Mouse (Mus musculus): ENCODE results near the gene Mettl27. TPM values are rescaled to one million over a fixed set of nuclear protein-coding genes. Genes with fewer than 3 reads are reported as not detected.

Mettl27 gene
- 7.4 and 10.0 TPM in 2 replicates for total RNA-seq (2017)

GRCm38 (mm10) chr5:134932179-134932902, at the start of gene Mettl27:
Gene Mettl27, plus strand, starts transcription at chr5:134932368.
- peak; percentile 95 for ATAC-seq (replicated peaks; ENCODE audit: low read depth, poor library complexity, severe bottlenecking)

DNA sequence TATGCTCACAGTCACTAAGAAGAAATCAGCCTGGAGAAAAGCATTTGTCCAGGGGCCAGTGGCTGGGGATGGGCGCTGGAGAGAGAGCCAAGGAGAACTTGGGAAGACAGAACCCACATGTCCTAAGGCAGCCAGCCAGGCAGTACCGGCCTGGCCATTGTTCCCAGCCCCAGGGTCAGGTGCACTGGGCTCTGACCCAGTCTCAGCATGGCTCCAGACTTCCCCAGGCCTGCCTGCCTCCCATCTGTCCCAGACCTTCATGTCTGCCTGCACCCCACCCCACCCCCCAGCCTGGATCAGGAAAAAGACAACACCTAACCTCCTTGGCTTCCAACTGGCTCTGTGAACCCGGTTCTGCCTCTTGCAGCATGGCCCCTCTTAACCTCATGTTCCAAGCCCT, 49.1 kb upstream of the Mettl27 start:
- no peak for ATAC-seq (replicated peaks; ENCODE audit: low read depth, poor library complexity, severe bottlenecking)

DNA sequence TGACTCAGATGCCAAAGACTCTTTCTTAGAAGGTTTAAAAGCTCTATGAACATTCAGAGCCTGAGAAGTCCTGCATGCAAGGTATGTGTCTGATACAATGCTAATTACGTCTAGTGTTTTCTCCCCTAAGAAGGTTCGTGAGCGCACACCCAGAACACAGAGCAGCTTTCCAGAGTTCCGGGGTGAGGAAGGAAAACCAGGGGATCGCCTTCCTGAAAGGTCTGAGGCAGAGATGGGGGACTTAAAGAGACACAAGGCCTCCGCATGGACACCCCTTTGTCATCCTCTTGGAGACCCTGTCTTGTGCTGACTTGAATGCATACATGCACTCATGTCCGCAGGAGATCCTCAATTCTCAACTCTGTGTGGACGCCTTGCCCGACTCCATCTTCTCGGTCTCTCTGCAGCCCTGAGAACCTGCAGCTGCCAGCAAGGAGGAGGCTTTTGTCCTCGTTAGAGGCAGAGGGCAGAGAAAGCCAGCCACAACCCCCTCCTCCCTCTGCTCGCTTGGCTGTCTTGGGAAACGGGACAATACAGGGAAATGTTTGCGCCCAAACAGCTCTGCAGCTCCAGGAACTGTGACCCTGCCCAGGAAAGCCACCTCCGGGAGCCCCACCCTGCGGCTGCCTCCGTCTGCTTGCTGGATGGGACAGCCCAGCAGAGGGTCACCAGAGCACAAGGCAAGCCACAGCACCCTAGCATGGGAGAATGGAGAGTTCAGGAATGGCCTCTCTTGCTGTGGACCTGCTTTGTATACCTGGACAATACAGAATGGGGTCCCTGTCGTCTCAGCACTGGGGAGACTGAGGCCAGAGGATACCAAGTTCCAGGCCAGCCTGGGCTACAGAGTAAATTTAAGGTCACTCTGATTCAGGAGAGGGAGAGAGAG, 44.5 kb upstream of the Mettl27 start:
- no peak for ATAC-seq (replicated peaks; ENCODE audit: low read depth, poor library complexity, severe bottlenecking)

- ATAC-seq (replicated peaks; ENCODE audit: low read depth, poor library complexity, severe bottlenecking), result no peak
Observed at GRCm38 (mm10) chr5:134888505-134888904, 43.7 kb upstream of the Mettl27 start.

DNA sequence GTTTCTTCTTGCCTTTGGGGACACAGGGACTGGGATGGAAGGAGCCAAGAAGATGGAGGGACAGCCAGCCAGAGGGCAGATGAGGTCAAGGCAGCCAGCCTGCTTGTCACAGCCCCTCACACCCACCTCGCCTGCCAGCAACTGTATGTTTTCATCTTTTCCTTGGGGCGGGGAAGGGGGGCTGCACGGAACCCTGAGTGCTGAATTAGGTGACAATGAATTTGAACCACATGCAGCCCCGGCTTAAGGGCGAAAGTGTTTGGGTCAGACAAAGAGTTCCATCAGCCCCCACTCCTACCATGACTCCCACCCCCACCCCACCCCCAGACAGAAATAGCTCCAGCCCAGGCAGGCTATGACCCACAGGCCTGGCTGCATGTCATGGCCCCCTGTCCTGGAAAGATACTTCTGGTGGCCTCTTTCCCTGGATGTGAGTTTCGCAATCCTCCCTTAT, 41.5 kb upstream of the Mettl27 start:
- ATAC-seq (replicated peaks; ENCODE audit: low read depth, poor library complexity, severe bottlenecking), result no peak

- ATAC-seq (replicated peaks; ENCODE audit: low read depth, poor library complexity, severe bottlenecking), result no peak
Observed at GRCm38 (mm10) chr5:134891552-134891951, 40.6 kb upstream of the Mettl27 start.

GRCm38 (mm10) chr5:134892717-134893116, 39.5 kb upstream of the Mettl27 start:
- no peak for ATAC-seq (replicated peaks; ENCODE audit: low read depth, poor library complexity, severe bottlenecking)

DNA sequence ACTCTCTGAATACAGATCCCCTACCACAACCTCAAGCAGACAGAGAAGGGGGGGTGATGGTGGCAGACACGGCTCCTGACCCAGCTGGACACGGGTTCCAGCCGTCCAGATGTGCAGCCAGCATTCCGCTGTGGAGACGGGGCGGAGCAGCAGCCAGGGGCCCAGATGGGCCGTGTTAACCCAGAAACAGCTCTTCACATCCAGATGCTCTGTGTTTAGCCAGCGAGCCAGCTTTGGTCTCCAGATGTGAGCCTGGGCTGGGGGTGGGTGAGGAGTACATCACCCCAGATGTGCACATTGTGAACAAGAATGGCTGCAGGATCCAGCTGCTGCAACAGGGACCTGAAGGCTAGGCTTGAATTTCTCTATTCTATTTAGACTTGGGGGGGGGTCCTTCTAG, 36.9 kb upstream of the Mettl27 start:
- no peak for ATAC-seq (replicated peaks; ENCODE audit: low read depth, poor library complexity, severe bottlenecking)

GRCm38 (mm10) chr5:134896965-134897364, 35.2 kb upstream of the Mettl27 start:
- no peak for ATAC-seq (replicated peaks; ENCODE audit: low read depth, poor library complexity, severe bottlenecking)

GRCm38 (mm10) chr5:134897596-134897995, 34.6 kb upstream of the Mettl27 start:
- no peak for ATAC-seq (replicated peaks; ENCODE audit: low read depth, poor library complexity, severe bottlenecking)

DNA sequence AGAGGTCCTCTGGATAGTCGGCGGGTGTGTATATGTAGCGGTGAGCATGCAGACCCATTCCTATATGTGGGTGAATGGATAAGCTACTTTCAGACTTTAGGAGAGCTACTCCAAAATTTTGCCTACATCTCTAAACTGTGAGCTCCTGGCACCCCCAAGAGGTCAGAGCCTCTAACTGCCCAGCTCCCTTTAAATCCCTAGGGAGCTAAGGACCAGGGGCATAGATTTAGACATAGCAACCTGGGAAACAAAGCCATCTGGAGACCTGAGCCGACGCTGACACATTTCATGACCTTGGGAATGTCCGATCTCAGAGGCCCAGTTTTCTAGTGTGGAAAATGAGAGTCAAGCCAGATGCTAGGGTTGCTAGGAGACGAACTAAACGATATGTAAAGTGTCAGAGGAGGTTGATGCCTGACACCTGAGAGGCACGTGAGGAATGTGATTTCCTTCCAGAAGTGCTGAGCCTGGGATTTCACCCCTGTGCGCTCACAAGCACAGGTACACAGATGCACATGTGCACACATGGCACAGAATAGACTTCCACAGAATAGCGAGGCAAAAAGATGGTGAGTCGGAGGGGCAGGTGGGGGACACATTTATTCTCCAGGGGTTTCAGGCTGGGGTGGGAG, 31.0 kb upstream of the Mettl27 start:
- ATAC-seq (replicated peaks; ENCODE audit: low read depth, poor library complexity, severe bottlenecking), result 0 out of 2 replicates have a peak, but pooled peaks have one; percentile 39

- ATAC-seq (replicated peaks; ENCODE audit: low read depth, poor library complexity, severe bottlenecking), result no peak
Observed at GRCm38 (mm10) chr5:134901644-134902027, 30.5 kb upstream of the Mettl27 start.

DNA sequence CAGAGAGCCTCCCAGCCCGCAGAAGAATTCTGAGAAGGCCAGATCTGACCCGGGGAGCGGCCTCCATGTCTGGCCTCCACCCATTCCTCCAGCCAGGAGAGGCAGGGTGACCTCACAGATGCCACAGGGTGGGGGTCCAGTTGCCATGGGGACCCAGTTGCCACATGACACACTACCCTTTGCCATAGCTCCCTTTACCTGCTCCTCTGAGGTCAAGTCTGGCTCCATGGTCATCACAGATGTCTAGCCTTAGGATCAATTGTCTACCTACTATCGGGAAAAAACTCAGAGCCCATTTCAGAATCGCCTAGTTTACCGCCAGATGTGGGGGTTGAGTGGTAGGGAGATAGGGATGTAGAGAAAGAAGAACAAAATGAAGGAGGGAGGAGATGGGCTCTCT, 25.5 kb upstream of the Mettl27 start, which contains the start of gene Tmem270:
Gene Tmem270 (minus strand): TSS at position 101 of the 400 bp plus-strand sequence.
- no peak for ATAC-seq (replicated peaks; ENCODE audit: low read depth, poor library complexity, severe bottlenecking)

- ATAC-seq (replicated peaks; ENCODE audit: low read depth, poor library complexity, severe bottlenecking), result peak; percentile 99
Observed at GRCm38 (mm10) chr5:134907135-134907534, 25.0 kb upstream of the Mettl27 start.

DNA sequence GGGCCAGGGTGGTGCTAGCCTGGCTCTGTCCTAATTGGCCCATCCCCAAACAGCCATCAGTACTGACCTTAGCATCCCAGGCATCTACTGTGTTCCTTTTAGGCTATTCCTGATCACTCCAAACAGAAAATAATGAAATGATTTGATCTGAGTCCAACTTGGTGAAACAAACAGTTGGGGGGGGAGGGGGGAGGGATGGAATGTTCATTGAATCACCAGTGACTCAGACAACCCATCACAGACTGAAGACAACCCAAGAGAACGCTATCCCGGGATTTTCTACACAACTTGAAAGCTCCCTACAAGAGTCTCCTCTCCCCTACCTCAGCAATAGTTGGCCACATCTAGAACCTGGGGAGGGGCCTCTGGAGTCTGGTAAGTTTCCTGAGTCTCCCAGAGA, 20.3 kb upstream of the Mettl27 start:
- ATAC-seq (replicated peaks; ENCODE audit: low read depth, poor library complexity, severe bottlenecking), result no peak

GRCm38 (mm10) chr5:134913352-134913751, 18.8 kb upstream of the Mettl27 start:
- no peak for ATAC-seq (replicated peaks; ENCODE audit: low read depth, poor library complexity, severe bottlenecking)

DNA sequence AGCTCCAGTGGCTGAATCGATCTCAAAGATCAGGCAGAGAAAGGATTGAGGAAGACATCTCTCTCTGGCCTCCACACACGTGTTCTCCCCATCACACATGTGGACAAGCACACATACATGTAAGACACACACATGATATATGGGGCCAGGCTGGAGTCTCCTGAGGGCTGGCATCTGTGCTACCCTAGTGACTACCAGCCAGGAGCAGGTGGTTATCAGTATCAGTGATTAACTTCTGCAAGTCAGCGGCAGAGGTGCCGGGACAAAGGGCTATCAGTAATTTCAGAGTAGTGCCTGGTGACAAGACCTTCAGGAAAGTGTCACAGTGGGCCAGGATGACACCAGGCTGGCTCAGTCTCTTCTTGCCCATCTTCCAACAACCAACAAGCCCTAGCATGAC, 18.4 kb upstream of the Mettl27 start:
- ATAC-seq (replicated peaks; ENCODE audit: low read depth, poor library complexity, severe bottlenecking), result peak; percentile 75

GRCm38 (mm10) chr5:134914510-134914909, 17.7 kb upstream of the Mettl27 start:
- ATAC-seq (replicated peaks; ENCODE audit: low read depth, poor library complexity, severe bottlenecking), result no peak

- no peak for ATAC-seq (replicated peaks; ENCODE audit: low read depth, poor library complexity, severe bottlenecking)
Observed at GRCm38 (mm10) chr5:134915311-134915710, 16.9 kb upstream of the Mettl27 start, which contains the start of gene Cldn13. Gene Cldn13, minus strand, starts transcription at chr5:134915526.

DNA sequence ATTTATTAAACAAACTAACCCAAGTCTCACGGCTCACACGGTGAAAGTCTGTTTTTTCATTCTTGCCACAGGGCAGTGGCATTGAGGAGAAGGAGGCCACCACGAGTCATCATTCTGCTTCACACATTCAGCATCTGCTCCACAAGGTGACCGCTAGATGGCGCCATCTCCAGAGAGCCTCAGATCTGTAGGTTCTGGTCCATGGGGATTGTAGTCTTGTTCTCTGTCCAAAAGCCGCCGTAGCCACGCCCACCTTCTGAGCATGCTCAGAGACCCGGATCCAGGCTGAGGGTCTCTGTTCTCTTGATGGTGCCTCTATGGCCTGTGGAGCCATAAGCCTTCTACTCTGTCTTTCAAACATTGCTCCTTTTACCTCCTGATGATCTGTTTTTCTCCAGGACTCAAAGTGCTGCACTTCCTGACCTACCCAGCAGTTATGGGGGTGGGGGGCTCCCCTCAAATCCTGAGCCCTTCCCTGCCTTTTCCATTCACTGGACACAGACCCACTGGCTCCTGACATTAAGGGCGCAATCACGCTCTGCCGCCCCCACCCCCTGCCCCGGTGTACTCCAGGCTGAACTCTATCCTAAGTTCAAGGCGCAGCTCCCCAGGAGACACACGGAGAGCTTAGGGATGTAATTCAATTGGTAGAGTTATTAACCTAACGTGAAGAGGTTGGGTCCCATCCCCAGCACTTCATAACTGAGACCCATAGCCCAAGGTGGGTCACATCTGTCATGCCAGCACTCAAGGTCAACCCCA, 13.9 kb upstream of the Mettl27 start:
- peak; percentile 27; the same call in 1 of the 2 replicates for ATAC-seq (replicated peaks; ENCODE audit: low read depth, poor library complexity, severe bottlenecking)
